Mouse (Mus musculus): Measurements from ENCODE around the gene Tacc3. TPM values are rescaled to one million over a fixed set of nuclear protein-coding genes. Genes with fewer than 3 reads are reported as not detected.

The Tacc3 gene
- total RNA-seq (2023), result 7.6 TPM

DNA sequence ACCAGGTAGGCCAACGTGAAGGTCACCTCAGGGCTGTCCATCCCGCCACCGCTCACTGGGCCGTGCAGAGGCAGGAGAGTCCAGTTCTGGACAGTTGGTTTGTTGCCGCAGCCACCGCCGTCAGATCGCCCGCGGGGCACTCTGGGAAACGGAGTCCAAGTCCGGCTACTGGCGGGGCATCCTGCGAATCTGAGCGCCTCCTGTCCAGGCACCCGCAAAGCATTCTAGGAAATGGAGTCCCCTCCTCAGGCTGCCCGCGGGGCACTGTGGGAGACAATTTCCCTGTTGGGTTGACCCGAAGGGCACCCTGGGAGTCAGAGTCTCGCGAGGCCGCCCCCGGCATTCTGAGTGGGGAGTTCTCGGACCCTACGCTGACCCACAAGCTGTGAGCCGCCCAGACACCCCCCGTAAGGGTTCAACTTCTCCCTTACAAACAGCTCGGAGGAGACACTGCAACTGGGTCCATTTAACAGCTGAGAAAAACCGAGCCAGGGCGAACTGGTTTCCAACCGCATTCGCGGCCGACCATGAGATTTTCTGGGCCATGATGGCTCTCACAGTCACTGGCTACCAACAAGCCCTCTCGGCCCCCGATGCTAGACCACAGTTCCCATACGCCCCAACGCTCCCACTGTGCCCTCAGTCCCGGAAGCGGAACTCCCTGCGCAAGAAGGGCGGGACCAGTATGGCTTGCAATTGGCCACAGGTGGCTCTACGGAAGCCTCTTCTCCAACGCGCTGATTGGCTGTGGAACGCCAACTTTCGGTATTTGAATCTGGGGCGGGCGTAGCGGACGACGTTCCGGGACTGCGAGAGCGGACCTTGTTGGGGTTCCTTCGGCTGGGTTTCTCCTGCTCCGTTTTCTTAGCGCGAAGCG lies at the start of gene Tacc3, which contains the start of gene Tmem129:
Gene Tacc3, plus strand, starts transcription at position 342 of the 877 bp plus-strand sequence.
Gene Tmem129, minus strand, starts transcription at position 630 of the 877 bp plus-strand sequence.

DNA sequence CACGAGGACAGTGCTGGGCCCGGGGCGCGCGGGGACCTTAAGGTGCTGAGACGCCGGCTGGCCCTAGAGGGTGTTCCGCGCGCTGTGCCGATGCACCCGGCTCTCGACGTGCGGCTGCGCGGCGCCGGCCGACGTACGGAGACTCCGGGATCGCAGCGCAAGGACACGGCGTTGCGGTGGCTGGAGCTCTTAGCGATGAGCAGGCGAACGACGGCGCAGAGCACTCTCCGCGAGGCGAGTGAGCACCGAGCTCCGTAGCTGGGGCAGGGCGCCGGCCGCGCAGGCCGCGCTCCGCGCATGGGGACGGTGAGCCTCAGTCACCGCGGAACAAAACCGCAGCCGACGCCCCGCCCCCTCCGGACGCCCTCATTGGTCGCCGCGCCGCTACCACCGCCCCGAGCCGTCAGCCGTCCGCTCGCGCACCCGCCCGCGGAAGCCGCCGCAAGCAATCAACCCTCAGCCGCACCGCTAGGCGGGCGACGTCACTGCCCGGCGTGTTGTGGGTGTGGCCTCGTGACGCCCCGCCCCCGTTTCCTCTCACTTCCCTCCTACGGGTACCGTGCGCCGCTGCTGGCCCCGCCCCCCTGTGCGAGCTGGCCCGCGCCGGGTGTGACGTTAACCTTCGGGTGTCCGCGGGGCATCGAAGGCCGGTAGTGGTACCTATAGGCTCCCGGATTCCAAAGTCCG lies 28.5 kb upstream of the Tacc3 start, which contains the start of the genes Fam53a and Gm9903:
Gene Fam53a, minus strand, starts transcription at position 335 of the 687 bp plus-strand sequence.
Gene Gm9903, plus strand, starts transcription at position 625 of the 687 bp plus-strand sequence.

DNA sequence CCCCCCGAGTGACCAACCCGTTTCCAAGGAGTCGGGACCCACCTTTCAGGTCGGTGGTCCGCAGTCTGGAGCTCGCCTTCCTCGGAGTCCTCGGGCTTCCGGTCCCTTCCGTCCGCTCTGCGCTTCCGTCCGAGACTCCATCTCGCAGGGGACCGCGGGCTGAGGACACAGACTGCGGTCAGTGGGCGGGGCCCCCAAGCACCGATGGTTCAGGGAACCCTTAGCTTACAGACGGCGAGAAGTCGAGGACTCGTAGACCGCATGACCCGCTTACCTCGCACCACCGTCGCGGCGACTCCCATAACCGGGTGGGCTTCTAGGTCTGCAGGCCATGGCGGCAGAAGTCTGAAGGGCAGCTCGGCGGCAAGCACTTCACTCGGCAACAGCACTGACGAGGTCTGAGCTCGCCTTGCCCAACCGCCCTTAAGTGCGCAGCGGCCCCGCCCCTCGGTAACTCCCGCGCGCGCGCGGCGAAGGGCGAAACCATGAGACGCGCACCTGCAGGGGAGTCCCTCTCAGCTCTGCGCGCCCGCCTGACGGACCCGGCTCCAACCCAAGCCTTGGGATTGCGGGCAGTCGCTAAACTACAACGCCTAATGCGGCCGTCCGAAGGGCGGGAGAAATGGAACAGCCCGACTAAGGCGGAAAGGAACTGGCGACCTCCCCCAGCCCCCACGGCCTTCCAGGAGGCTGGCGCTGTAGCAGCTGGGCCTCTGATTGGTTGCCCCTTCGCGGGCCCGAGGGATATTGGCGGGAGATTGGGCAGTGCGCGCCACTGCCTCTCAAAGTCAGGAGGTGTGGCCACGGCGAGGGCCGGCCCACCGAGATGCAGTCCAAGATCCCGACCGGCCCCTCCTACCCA lies 5.8 kb upstream of the Tacc3 start, which contains the start of gene Slbp:
Gene Slbp, minus strand, starts transcription at position 654 of the 862 bp plus-strand sequence.

DNA sequence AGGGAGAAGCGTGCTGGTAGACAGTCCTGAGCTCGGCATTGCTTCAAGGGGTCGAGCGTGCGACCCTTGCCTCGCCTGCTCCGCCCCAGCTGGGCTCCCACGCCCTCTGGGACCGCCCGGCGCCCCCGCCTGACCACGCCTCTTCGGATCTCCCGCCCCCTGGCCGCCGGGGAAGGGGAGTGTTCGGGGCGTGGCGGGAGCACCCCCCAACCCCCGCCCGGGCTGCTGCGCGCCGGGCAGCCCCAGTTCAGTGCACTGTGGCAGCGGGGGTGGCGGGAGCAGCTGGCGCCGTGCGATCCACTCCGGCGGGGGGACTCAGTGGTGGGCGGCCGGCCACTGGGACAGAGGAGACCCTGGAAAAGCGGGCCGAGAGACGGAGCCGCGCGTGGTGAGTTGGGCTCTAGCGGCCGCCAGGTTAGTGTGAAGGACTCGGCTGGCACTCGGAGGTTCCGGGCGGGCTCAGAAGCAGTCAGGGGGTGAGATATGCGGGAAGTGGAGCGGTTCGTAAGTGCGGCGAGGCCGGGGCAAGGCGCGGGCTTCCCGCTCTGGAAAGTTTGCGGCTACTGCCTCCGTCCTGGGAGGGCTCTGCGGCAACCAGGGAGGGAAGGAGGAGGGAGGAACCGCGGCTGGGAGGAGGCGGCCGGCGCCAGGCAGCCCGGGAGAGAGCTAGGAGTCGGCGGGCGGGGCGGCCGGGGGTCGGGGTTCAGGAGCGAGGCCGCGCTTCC lies 63.8 kb downstream of the Tacc3 start, which contains the start of gene Fgfr3:
Gene Fgfr3, plus strand, starts transcription at position 134 of the 725 bp plus-strand sequence.

Other genes starting within 250 kb of the Tacc3 start
- gene Nkx1-1, start 224.2 kb upstream of the Tacc3 start, total RNA-seq (2023), result not detected
- 45.3 TPM for gene Fam53a, start 28.5 kb upstream of the Tacc3 start, total RNA-seq (2023)
- gene Gm9903, start 28.2 kb upstream of the Tacc3 start, total RNA-seq (2023), result 1.7 TPM
- gene Slbp, start 5.6 kb upstream of the Tacc3 start, total RNA-seq (2023), result 87.3 TPM
- gene Tmem129, start 288 bp downstream of the Tacc3 start, total RNA-seq (2023), result 7.2 TPM
- not detected for gene Fgfr3, start 63.5 kb downstream of the Tacc3 start, total RNA-seq (2023)
- gene Letm1, start 124.7 kb downstream of the Tacc3 start, total RNA-seq (2023), result 83.0 TPM
- gene Nsd2, start 162.6 kb downstream of the Tacc3 start, total RNA-seq (2023), result 22.3 TPM